Mouse (Mus musculus) midbrain, embryonic 14.5 days (tissue): Measurements from ENCODE around the gene Brd9. TPM values are rescaled to one million over a fixed set of nuclear protein-coding genes. Genes with fewer than 3 reads are reported as not detected.

Experiments used
- ATAC-seq: fragments of 200-750 bp; cut with Nextera tagmentation; 2 replicates; pipeline ENCODE4 v1.8.0; 2017; ENCODE audit warnings: moderate number of reproducible peaks, moderate library complexity; ENCODE audit not compliant: low FRiP score, low TSS enrichment
- DNase-seq: peaks from one replicate; pipeline ENCODE4 v3.0.0-alpha.2; 2015
- H3K27ac ChIP-seq: fragments of 300-500 bp; sonication (generic); replicated peaks from 2 replicates; pipeline ENCODE4 v1.5.1; 2014; ENCODE audit warnings: mild to moderate bottlenecking, low read depth, low read length, moderate library complexity
- H3K27me3 ChIP-seq: fragments of 300-500 bp; sonication (generic); 2 replicates; pipeline ENCODE4 v1.6.1; 2014; ENCODE audit warnings: low read length, control low read depth, mixed read lengths; ENCODE audit not compliant: control insufficient read depth, insufficient read depth
- H3K36me3 ChIP-seq: fragments of 300-500 bp; sonication (generic); 2 replicates; pipeline ENCODE4 v1.6.1; 2014; ENCODE audit warnings: low read length, control low read depth; ENCODE audit not compliant: control insufficient read depth, insufficient read depth
- H3K4me1 ChIP-seq: fragments of 300-500 bp; sonication (generic); 2 replicates; pipeline ENCODE4 v1.6.1; 2014; ENCODE audit warnings: mild to moderate bottlenecking, antibody characterized with exemption, low read length, control low read depth; ENCODE audit not compliant: control insufficient read depth, insufficient read depth
- H3K4me2 ChIP-seq: fragments of 300-500 bp; sonication (generic); 2 replicates; pipeline ENCODE4 v1.6.1; 2014; ENCODE audit warnings: mild to moderate bottlenecking, low read length, moderate library complexity
- H3K4me3 ChIP-seq: fragments of 300-500 bp; sonication (generic); replicated peaks from 2 replicates; pipeline ENCODE4 v1.5.1; 2014; ENCODE audit warnings: low read depth, low read length
- H3K9ac ChIP-seq: fragments of 300-500 bp; sonication (generic); replicated peaks from 2 replicates; pipeline ENCODE4 v1.6.1; 2014; ENCODE audit warnings: mild to moderate bottlenecking, low read length, moderate library complexity
- H3K9me3 ChIP-seq: fragments of 300-500 bp; sonication (generic); 2 replicates; pipeline ENCODE4 v1.6.1; 2016; ENCODE audit warnings: low read length, control low read depth, mixed read lengths; ENCODE audit not compliant: control insufficient read depth
- WGBS: fragments of 180-500 bp; shearing (Covaris S2); extraction: QIAGEN DNeasy Blood & Tissue Kit; methylation state at CpG from one replicate; pipeline ENCODE4 v1.1.7; 2014; 5-methylcytosine and 5-hydroxymethylcytosine counted together
- polyA plus RNA-seq: library from polyadenylated mRNA; unstranded; fragments of >200 nt; fragmentation: Nextera tagmentation; extraction: Ambion mirVana; gene quantifications from 2 replicates; pipeline ENCODE4 v1.2.1, GENCODE M21; 2014

Gene Brd9
- polyA plus RNA-seq, 1 experiment from 2014 or later, result 93.4 TPM

GRCm38 (mm10) chr13:73970545-73971448, 33.2 kb downstream of the Brd9 start:
- H3K9me3 ChIP-seq, result no peaks in the 10 kb centered on the region
- peak; percentile 74; the same call in 1 of the 2 replicates for ATAC-seq
- H3K4me1 ChIP-seq, result no peaks in the 10 kb centered on the region
- no peak overlapping the region for H3K9ac ChIP-seq
- no peaks in the 10 kb centered on the region for H3K36me3 ChIP-seq
- no peak overlapping the region for H3K4me2 ChIP-seq
- H3K27me3 ChIP-seq, result no peaks in the 10 kb centered on the region
- DNase-seq, result peak; percentile 91
- no peak overlapping the region for H3K27ac ChIP-seq
- no peak overlapping the region for H3K4me3 ChIP-seq
- 45% methylated on average over 12 of the region's 12 CpGs for WGBS

GRCm38 (mm10) chr13:73974523-73974922, 36.9 kb downstream of the Brd9 start:
- H3K27ac ChIP-seq, result no peak overlapping the region
- no peaks in the 10 kb centered on the region for H3K4me1 ChIP-seq
- ATAC-seq, result no peak
- H3K36me3 ChIP-seq, result no peaks in the 10 kb centered on the region
- no peaks in the 10 kb centered on the region for H3K9me3 ChIP-seq
- no peak overlapping the region for H3K4me3 ChIP-seq
- no peak for DNase-seq
- no peaks in the 10 kb centered on the region for H3K27me3 ChIP-seq
- WGBS, result 86% methylated on average over 3 of the region's 3 CpGs
- H3K9ac ChIP-seq, result no peak overlapping the region
- H3K4me2 ChIP-seq, result no peak overlapping the region

GRCm38 (mm10) chr13:73976935-73977334, 39.3 kb downstream of the Brd9 start:
- Histone ChIP-seq H3K4me1 (no peaks in the 10 kb centered on the region), H3K4me3 (no peak overlapping the region), H3K9ac (no peak overlapping the region), H3K4me2 (no peak overlapping the region), H3K27ac (no peak overlapping the region), H3K9me3 (no peaks in the 10 kb centered on the region), H3K36me3 (no peaks in the 10 kb centered on the region), H3K27me3 (no peaks in the 10 kb centered on the region)
- DNase-seq, result no peak
- WGBS, result 89% methylated on average over 5 of the region's 5 CpGs
- ATAC-seq, result no peak

GRCm38 (mm10) chr13:73990325-73990724, 52.7 kb downstream of the Brd9 start:
- Histone ChIP-seq H3K27me3 (no peaks in the 10 kb centered on the region), H3K9me3 (no peaks in the 10 kb centered on the region), H3K36me3 (no peaks in the 10 kb centered on the region), H3K4me2 (no peak overlapping the region), H3K4me3 (no peak overlapping the region), H3K4me1 (no peaks in the 10 kb centered on the region), H3K27ac (no peak overlapping the region), H3K9ac (no peak overlapping the region)
- 85% methylated on average over 5 of the region's 5 CpGs for WGBS
- no peak for DNase-seq
- ATAC-seq, result no peak

GRCm38 (mm10) chr13:73990761-73991160, 53.1 kb downstream of the Brd9 start:
- 74% methylated on average over 2 of the region's 2 CpGs for WGBS
- no peak for DNase-seq
- no peak for ATAC-seq

GRCm38 (mm10) chr13:73991267-73991666, 53.7 kb downstream of the Brd9 start:
- Histone ChIP-seq H3K27ac (no peak overlapping the region), H3K4me2 (no peak overlapping the region), H3K36me3 (no peaks in the 10 kb centered on the region), H3K9ac (no peak overlapping the region), H3K4me3 (no peak overlapping the region), H3K9me3 (no peaks in the 10 kb centered on the region), H3K27me3 (no peaks in the 10 kb centered on the region), H3K4me1 (no peaks in the 10 kb centered on the region)
- no peak for ATAC-seq
- DNase-seq, result no peak
- 83% methylated on average over 5 of the region's 5 CpGs for WGBS

More at GRCm38 (mm10) chr13:73990761-73991160, 53.1 kb downstream of the Brd9 start:
- H3K27ac ChIP-seq, result no peak overlapping the region
- H3K36me3 ChIP-seq, result no peaks in the 10 kb centered on the region
- H3K4me1 ChIP-seq, result no peaks in the 10 kb centered on the region
- H3K4me2 ChIP-seq, result no peak overlapping the region
- no peak overlapping the region for H3K4me3 ChIP-seq
- no peaks in the 10 kb centered on the region for H3K27me3 ChIP-seq
- no peak overlapping the region for H3K9ac ChIP-seq
- no peaks in the 10 kb centered on the region for H3K9me3 ChIP-seq

GRCm38 (mm10) chr13:73996456-73996855, 58.8 kb downstream of the Brd9 start:
- no peak overlapping the region for H3K4me3 ChIP-seq
- WGBS, result 85% methylated on average over 4 of the region's 4 CpGs
- H3K4me2 ChIP-seq, result no peak overlapping the region
- no peaks in the 10 kb centered on the region for H3K36me3 ChIP-seq
- H3K9me3 ChIP-seq, result no peaks in the 10 kb centered on the region
- H3K4me1 ChIP-seq, result no peaks in the 10 kb centered on the region
- no peak overlapping the region for H3K27ac ChIP-seq
- H3K27me3 ChIP-seq, result no peaks in the 10 kb centered on the region
- ATAC-seq (no peak), DNase-seq (no peak)
- H3K9ac ChIP-seq, result no peak overlapping the region

GRCm38 (mm10) chr13:74000519-74000918, 62.9 kb downstream of the Brd9 start:
- H3K27me3 ChIP-seq, result no peaks in the 10 kb centered on the region

GRCm38 (mm10) chr13:74000961-74001360, 63.4 kb downstream of the Brd9 start:
- WGBS, result 84% methylated on average over 6 of the region's 6 CpGs
- no peak for DNase-seq
- H3K9me3 ChIP-seq, result no peaks in the 10 kb centered on the region
- H3K27ac ChIP-seq, result no peak overlapping the region
- no peak overlapping the region for H3K4me3 ChIP-seq
- no peak for ATAC-seq
- H3K27me3 ChIP-seq, result no peaks in the 10 kb centered on the region
- no peaks in the 10 kb centered on the region for H3K4me1 ChIP-seq
- no peak overlapping the region for H3K4me2 ChIP-seq
- no peaks in the 10 kb centered on the region for H3K36me3 ChIP-seq
- H3K9ac ChIP-seq, result no peak overlapping the region

More at GRCm38 (mm10) chr13:74000519-74000918, 62.9 kb downstream of the Brd9 start:
- no peak overlapping the region for H3K4me2 ChIP-seq
- no peaks in the 10 kb centered on the region for H3K4me1 ChIP-seq
- H3K4me3 ChIP-seq, result no peak overlapping the region
- no peak overlapping the region for H3K9ac ChIP-seq
- H3K27ac ChIP-seq, result no peak overlapping the region
- ATAC-seq, result no peak
- no peaks in the 10 kb centered on the region for H3K36me3 ChIP-seq
- H3K9me3 ChIP-seq, result no peaks in the 10 kb centered on the region
- no peak for DNase-seq
